Mouse (Mus musculus) urinary bladder, postnatal 10 days (tissue): ENCODE results near the gene Fbxw20.
"Not testable (repeated sequence)": the region's sequence is repeated elsewhere in the genome, so short reads cannot be mapped to it uniquely, and the experiment has no call there.

Source experiments
- DNase-seq: peaks from one replicate; pipeline ENCODE4 v3.0.0; 2022; ENCODE audit warnings: low spot score

The Fbxw20 gene

GRCm38 (mm10) chr9:109234654-109235053 lies at the start of gene Fbxw20:
Gene Fbxw20, minus strand, starts transcription at chr9:109234754.
- no peak for DNase-seq

DNA sequence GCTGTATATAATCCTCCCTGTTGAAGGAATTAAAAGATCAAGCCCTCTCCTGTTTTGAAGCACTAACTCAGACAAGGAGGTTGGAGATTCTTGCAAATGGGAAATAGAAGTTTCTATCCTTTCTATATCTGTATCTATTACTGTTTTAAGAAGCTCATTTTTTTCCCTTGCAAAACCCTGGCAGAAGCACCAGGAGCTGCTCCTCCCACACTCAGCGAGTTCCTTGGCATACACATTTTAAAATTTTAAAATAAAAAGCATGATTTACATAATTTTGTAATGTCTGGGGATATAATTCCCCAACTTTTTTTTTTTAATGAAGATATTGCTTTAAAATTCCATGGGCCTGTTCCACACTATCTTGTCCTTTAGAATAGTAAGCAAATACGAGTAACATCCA lies 28.5 kb upstream of the Fbxw20 start:
- DNase-seq, result no peak

- DNase-seq, result no peak
Measured at GRCm38 (mm10) chr9:109218449-109218848, 16.1 kb downstream of the Fbxw20 start.

DNA sequence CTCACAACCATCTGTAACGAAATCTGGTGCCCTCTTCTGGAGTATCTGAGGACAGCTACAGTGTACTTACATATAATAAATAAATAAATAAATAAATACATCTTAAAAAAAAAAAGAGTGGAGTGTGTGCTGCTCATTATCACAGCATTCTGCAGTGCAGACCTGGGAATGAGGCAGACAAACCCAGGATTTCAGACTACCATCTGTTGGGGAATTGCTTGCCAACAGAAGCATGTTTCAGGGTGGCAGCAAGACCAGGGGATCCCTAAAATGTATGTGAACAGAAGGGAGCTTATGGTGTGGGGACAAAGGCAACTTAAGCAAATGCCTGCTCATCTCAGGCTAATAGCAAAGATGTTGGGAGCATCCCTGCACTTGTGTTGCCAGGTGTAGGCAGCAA lies 33.2 kb downstream of the Fbxw20 start:
- DNase-seq, result not testable (repeated sequence)

DNA sequence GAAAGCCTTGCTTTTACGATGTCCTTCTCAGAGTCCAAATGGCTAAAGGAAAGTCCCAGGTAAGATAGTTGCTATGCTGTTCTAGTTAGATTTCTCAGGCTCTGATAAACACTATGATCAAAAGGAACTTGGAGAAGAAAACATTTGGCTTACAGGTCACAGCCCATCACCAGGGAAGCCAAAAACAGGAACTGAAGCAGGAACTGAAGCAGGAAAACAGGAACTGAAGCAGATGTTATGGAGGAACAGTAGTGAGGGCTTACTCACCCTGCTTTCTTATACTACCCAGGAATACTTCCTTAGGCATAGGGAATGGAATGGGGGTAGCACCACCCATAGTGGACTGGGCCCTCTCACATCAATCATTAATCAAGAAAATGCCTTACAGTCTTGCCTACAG lies 34.2 kb downstream of the Fbxw20 start:
- DNase-seq, result no peak

- no peak for DNase-seq
Measured at GRCm38 (mm10) chr9:109199353-109199752, 35.2 kb downstream of the Fbxw20 start.

DNA sequence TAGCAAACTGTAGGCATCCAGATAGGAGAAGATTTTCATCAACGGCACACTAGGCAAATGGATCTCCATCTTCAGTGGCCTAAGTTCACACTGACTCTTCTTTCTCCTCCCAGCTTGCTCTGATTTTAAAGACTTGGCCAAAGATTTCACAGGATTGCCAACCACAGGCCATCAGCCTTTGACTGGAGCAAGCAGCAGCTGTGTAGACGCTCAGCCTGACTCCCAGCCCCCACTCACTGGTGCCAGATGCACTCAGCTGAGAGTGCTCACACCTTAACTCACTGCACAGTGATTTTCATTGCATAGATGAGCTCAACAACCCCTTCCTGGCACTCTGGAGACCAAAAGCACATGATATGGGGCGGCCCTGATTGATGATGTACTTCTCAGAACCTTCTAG lies 38.7 kb downstream of the Fbxw20 start, which contains the start of gene Fbxw13:
Fbxw13 (minus strand) TSS at position 101 of the 400 bp plus-strand sequence.
- not testable (repeated sequence) for DNase-seq

- no peak for DNase-seq
Measured at GRCm38 (mm10) chr9:109177208-109177607, 57.3 kb downstream of the Fbxw20 start.

- no peak for DNase-seq
Measured at GRCm38 (mm10) chr9:109176301-109176700, 58.3 kb downstream of the Fbxw20 start.
